Mouse (Mus musculus): ENCODE results near the gene Kiss1. TPM values are rescaled to one million over a fixed set of nuclear protein-coding genes. Genes with fewer than 3 reads are reported as not detected.

Kiss1 gene
- not detected in 2 replicates for total RNA-seq (2014; fragmentation: Nextera tagmentation)
- not detected in 2 replicates for total RNA-seq (2017)

GRCm38 (mm10) chr1:133321267-133321925, at the start of gene Kiss1:
Gene Kiss1 (plus strand): TSS chr1:133321875.
- no peak for ATAC-seq (replicated peaks; ENCODE audit: low FRiP score, low TSS enrichment, poor library complexity, severe bottlenecking)

- ATAC-seq (replicated peaks; ENCODE audit: low FRiP score, low TSS enrichment, poor library complexity, severe bottlenecking), result no peak
Observed at GRCm38 (mm10) chr1:133274163-133274562, 47.5 kb upstream of the Kiss1 start.

DNA sequence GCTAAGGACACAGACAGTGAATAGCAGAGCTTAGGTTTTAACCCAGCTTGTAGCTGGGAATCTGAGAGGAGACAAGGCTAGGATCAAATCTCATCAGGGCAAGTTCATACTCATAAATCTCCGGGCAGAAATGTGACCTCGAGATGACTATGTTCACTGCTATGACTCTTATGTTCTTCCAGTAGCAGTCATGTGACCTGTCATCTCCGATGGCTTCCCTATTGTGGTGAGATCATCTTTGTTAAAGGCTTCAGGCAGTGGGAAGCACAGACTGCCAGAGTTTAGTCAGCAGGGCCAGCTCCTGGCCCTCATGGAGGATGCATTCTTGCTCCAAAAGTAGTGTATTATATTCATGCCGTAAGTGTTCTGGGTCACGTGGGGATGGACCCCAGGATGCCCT, 44.7 kb upstream of the Kiss1 start:
- ATAC-seq (replicated peaks; ENCODE audit: low FRiP score, low TSS enrichment, poor library complexity, severe bottlenecking), result no peak

DNA sequence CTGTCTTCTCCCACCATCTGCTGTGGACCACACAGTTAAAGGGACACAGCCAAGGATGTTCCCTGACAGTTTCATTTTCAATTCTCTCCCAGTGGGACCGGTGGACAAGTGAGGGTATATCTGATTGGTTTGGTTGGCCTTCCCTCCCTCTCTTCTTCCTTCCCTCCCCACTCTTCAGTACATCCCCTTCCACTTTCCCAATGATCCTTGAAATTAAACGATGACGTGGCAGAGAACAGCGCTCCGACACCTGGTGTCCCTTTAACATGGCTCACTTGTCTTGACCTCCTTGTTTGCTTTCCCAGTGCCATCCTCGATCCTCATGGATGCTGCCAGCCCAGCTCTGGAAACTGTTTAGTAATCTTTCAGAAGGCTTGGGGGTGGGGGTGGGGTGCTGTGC, 43.1 kb upstream of the Kiss1 start:
- no peak for ATAC-seq (replicated peaks; ENCODE audit: low FRiP score, low TSS enrichment, poor library complexity, severe bottlenecking)

DNA sequence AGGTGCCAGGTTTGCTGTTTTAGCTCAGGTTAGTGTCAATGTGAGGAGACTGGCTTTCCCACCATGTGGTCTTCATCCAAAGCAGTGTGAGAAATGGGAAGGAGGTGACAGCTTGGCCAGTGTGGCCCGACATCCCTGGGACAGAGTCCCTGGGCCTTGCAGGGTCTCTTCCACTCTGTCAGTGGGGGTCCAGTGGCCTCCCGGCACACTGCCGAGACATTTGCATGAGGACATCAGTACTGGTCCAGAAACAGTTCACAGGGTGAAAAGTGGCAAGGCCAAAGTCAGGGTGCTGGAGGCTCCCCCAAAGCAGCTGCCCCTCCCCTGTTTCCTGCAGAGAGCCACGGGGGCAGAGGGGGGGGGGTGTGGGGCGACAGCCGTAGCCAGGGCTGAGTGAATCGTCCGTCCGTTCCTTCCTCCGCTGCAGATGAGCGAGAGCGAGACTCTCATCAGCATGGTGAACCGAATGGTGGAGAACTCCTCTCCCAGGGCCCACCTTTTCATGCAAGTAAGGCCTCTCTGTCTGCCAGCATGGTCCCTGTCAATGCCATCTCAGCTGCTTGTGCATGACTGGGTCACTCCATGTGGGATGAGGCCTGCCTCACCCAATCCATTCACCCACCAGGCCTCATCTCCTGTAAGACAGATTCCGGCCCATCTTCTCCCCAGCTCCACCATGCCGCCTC, 42.6 kb upstream of the Kiss1 start:
- ATAC-seq (replicated peaks; ENCODE audit: low FRiP score, low TSS enrichment, poor library complexity, severe bottlenecking), result no peak

- ATAC-seq (replicated peaks; ENCODE audit: low FRiP score, low TSS enrichment, poor library complexity, severe bottlenecking), result no peak
Observed at GRCm38 (mm10) chr1:133279632-133280093, 42.0 kb upstream of the Kiss1 start.

DNA sequence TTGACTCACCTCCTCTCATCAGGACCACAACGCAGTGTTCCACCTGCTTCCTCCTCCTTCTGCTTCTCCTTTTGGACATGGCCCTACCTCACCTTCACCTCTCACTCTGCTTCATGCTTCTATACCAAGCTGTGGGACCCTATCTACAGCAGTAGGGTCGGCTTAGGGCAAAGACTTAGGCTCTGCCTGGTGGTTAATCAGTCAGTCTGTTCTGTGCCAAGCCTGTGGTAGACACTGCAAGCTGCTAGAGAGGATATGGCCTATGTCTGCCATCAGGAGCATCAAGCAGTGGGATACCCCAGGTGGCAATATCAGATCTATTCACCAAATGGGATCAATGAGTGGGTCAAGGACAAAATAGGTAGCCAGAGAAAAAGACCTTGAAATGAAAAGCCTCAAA, 41.1 kb upstream of the Kiss1 start:
- ATAC-seq (replicated peaks; ENCODE audit: low FRiP score, low TSS enrichment, poor library complexity, severe bottlenecking), result peak; percentile 57

DNA sequence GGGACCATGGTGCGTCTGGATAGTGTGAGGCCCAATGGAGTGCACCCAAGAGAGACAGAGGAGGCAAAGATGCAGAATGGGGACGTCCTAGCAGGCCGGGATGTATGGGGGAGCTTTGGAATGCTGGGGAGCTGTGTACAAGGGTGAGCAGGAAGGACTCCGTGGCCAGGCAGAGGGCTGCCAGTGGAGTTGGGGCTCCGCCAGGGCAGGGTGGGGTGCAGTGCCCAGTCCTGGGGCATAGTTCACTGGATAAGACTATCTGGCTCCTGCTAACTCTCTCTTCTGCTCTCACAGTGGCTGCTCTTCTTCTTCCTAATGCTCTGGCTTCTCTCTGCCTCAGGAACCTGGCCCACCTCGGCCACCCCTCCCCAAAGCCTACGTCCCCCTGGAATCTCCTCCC, 35.8 kb upstream of the Kiss1 start:
- ATAC-seq (replicated peaks; ENCODE audit: low FRiP score, low TSS enrichment, poor library complexity, severe bottlenecking), result no peak; the same call in 1 of the 2 replicates

DNA sequence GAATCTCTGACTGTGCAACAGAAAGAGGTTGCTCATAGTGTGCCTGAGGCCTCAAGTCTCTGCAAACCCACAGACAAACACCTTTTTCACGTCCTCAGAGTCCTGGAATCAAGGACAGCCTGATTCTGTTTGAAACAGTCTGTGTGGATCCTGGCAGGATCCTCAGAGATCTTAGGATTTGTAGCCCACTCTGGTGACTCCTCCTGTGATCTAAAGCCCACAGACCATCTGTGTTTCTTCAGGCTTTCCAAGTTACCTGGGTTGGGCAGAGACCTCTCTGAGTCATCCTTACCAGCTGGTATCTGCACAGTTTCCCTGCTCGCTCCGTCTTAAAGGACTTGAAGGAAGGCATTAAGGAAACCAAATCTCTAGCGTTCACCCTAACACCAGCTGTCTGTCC, 34.6 kb upstream of the Kiss1 start:
- ATAC-seq (replicated peaks; ENCODE audit: low FRiP score, low TSS enrichment, poor library complexity, severe bottlenecking), result no peak

DNA sequence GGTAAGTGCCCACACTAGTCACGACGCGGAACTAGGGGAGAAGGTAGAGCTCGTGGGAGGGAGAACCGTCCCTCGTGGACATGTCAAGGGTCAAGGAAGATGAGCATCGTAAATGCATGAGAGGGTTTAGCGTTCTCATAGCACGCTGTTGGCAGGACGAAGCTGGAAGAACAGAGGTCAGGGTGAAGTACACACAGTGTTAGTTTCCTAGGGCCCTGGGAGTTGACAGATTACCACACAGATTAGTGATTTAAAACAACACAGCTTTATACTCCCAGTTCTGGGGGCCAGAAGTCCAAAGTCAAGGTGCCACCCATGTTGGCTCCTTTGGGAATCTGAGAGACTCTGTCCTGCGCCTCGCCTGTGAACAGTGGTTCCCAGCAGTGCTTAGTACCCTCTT, 33.8 kb upstream of the Kiss1 start:
- no peak for ATAC-seq (replicated peaks; ENCODE audit: low FRiP score, low TSS enrichment, poor library complexity, severe bottlenecking)

- ATAC-seq (replicated peaks; ENCODE audit: low FRiP score, low TSS enrichment, poor library complexity, severe bottlenecking), result no peak
Observed at GRCm38 (mm10) chr1:133291888-133292287, 29.8 kb upstream of the Kiss1 start.

DNA sequence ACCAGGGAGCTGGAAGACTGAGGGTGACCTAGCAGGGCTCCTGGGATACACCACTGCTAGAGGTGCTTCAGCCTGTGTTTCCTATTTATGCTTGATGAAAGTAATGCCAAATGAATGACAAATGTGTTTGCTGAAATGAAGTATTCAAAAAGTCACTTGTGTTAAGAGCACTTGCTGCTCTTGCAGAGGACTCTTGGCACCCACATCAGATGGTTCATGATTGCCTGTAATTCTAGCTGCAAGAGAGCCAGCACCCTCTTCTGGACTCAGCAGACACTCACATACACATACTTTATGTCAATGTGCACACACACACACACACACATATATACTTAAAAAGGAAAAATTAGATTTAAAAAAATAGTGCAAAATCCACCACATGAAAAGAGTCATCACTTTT, 29.1 kb upstream of the Kiss1 start:
- no peak for ATAC-seq (replicated peaks; ENCODE audit: low FRiP score, low TSS enrichment, poor library complexity, severe bottlenecking)

DNA sequence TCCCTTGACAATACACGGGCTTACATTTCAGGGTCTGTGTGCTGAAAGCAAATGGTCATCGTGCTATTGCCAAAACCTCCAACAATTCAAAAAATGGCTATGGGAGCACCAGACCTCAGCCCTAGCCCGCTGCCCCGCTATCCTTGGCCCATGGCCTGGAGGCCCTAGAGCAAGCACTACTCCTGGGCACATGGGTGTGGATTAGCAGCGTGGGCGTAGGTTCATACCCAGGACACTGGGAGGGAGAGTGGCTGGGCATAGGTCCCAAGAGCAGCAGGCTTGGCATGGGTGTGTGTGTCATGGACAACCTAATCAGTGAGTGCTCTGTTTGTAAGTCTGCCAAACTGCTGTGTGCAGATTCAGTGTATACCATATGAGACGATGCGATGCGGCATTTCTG, 25.3 kb upstream of the Kiss1 start:
- ATAC-seq (replicated peaks; ENCODE audit: low FRiP score, low TSS enrichment, poor library complexity, severe bottlenecking), result peak; percentile 63

- no peak for ATAC-seq (replicated peaks; ENCODE audit: low FRiP score, low TSS enrichment, poor library complexity, severe bottlenecking)
Observed at GRCm38 (mm10) chr1:133298816-133299215, 22.9 kb upstream of the Kiss1 start.

- no peak for ATAC-seq (replicated peaks; ENCODE audit: low FRiP score, low TSS enrichment, poor library complexity, severe bottlenecking)
Observed at GRCm38 (mm10) chr1:133302540-133302939, 19.1 kb upstream of the Kiss1 start.

DNA sequence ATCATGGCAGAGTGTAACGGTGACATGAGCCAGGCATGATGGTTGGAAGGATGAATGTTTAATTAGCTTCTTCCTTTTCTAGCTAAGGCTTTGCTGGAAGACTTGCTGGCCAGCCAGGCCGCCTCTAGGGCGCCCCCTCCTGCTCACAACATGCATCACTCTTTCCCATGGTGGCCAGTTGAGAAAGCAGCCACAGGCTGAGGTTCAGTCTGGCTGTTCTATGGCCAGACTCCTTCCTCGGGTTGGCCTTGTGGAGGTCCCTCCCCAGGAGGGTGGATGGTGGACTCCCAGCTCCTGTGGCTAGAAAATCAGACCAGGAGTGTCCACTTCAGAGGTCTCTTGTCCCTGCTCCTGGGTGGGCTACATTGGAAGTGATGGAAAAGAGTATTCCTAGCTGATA, 14.8 kb upstream of the Kiss1 start:
- ATAC-seq (replicated peaks; ENCODE audit: low FRiP score, low TSS enrichment, poor library complexity, severe bottlenecking), result peak; percentile 61

GRCm38 (mm10) chr1:133307318-133307717, 14.4 kb upstream of the Kiss1 start:
- ATAC-seq (replicated peaks; ENCODE audit: low FRiP score, low TSS enrichment, poor library complexity, severe bottlenecking), result no peak

DNA sequence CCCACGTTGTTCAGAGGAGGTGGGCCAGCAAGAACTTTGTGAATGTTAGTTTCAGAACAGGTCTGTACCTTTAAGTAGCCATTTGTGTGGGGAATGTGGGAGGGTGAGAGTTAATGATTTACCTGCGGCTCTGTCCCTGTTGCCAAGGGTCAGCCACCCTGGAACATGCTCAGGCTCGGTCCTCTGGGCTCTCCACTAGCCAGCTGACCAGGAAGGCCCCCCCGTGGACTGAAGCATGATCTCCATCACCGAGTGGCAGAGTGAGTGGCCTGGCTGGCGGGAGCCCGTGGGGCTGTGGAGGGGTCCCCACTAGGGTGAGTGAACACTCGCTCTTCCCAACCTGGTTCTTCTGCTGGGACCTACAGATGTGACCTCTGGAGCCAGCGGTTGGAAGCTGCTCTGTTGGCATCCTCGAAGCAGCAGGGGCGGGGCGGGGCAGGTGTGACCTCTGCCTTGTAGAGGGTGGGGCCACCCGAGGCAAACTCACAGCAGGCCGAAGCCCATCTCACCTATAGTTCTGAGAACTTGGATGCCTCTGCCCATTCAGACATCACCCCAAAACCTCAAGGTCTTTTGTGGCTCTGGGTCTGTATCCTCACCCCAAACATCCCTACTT, 11.9 kb upstream of the Kiss1 start, which contains the start of gene Golt1a:
TSS of gene Golt1a (plus strand) at position 149 of the 616 bp plus-strand sequence.
- ATAC-seq (replicated peaks; ENCODE audit: low FRiP score, low TSS enrichment, poor library complexity, severe bottlenecking), result no peak

DNA sequence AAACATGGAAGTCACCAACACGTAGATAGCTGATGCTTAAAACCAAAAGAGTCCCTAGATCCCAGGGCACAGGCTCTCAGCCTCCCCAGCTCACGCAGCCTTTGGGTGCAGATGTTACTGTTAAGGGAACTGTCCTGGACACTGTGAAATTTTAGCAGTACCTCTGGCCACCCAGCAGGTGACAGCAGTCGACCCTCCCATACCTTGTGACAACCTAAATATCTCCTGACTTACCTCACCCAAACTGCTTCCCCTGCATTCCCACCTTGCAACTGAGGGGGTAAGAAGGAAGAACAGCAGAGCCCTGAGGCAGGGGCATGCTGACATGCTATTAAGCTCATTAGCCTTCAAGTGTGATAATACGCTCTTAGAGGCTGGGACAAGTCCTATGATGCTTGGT, 10.4 kb upstream of the Kiss1 start:
- peak; percentile 51 for ATAC-seq (replicated peaks; ENCODE audit: low FRiP score, low TSS enrichment, poor library complexity, severe bottlenecking)

DNA sequence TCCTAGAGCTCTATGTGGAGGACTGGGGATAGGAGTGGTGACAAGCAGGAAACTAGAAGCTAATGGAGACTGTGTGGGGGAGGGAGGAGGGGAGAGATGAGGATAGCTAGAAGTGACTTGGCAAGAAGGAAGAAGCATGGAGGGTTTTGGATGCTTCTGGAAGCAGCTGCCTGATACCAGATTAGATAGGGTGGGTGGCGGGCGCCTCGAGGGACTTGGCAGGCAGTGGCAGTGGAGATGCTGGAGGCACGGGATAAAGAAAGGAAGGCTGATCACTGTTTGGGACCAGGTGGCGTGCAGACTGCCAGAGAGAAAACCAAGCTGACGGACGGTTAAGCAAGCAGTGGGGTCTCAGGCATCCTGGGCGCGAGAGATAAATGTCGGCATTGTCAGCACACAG, 9.7 kb upstream of the Kiss1 start:
- ATAC-seq (replicated peaks; ENCODE audit: low FRiP score, low TSS enrichment, poor library complexity, severe bottlenecking), result peak; percentile 84

GRCm38 (mm10) chr1:133314364-133314763, 7.3 kb upstream of the Kiss1 start:
- no peak for ATAC-seq (replicated peaks; ENCODE audit: low FRiP score, low TSS enrichment, poor library complexity, severe bottlenecking)

All from megakaryocyte-erythroid progenitor cell, adult 5-6 weeks (primary cell).